Mouse (Mus musculus): ENCODE measurements around the gene Btbd35f3.
"Not testable (repeated sequence)": the region's sequence is repeated elsewhere in the genome, so short reads cannot be mapped to it uniquely, and the experiment has no call there.

The Btbd35f3 gene

GRCm38 (mm10) chrX:4037374-4037773 is at the start of gene Btbd35f3:
Btbd35f3 (plus strand) TSS chrX:4037674.
- not testable (repeated sequence) for DNase-seq
